Mouse (Mus musculus) urinary bladder, adult 18-20 months (tissue): Measurements from ENCODE around the gene Usp2.

Experiments used
- DNase-seq, 2 experiments: peaks; one replicate each; pipeline ENCODE4 v3.0.0; 2022; ENCODE audit warnings: low spot score in 2 of 2, mixed read lengths in 2 of 2

Gene Usp2

DNA sequence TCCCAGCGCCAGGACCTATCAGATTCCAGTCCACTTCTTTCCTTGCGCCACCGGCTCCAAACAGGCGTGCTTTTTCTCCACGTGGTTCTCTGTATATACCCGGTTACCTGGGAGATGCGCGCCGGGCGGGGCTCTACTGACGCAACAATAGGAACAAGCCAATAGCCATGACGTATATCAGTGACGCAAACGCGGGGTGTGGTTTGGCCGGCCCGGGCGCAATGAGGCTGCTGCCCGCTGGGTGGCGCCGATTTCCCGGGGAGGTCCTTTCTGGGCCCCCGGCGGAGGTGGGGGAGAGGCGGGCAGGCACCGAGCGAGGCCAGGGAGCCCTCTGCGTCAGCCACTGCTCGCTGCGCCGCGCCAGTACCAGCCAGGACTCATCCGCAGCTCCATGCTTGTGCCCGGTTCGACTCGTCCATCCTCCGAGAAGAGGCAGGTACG lies at the start of gene Usp2:
Usp2 (plus strand) TSS at position 237 of the 441 bp plus-strand sequence.
- DNase-seq, result peak; percentile 99

DNA sequence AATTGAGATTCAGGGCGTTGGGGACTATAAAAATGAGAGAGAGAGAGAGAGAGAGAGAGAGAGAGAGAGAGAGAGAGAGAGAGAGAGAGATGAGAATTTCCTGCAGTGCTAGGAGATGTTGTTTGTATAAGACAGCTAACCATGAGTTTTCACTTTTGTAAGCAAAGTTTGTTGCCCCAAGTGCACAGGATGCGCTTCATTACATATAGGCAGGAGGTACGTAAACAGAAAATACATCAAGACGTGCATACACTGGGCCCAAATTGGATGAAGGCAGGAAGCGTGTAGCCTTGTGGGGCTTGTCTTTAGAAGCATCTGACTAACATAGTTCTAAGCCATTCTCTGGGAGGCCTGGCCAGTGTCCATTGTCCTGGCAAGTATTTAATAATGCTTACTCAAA lies 49.0 kb upstream of the Usp2 start:
- DNase-seq, result no peak

DNA sequence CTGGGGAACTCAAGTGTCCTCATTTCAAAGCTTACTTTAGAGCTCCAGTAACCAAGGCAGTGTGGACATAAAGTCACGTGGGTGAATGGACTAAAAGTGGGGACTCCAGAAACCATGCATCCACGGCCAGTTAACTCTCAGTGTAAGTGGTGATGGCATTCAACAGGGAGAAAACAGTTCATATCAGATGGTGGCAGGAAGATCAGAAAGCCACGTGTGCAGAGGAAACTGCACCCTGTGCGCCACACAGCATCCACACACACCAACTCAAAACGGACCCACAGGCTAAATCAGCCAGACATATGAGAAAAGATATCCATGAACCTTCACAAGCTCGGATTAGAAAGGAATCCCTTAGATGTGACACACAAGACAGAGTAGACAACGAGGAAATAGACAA lies 46.8 kb upstream of the Usp2 start:
- DNase-seq, result no peak

DNA sequence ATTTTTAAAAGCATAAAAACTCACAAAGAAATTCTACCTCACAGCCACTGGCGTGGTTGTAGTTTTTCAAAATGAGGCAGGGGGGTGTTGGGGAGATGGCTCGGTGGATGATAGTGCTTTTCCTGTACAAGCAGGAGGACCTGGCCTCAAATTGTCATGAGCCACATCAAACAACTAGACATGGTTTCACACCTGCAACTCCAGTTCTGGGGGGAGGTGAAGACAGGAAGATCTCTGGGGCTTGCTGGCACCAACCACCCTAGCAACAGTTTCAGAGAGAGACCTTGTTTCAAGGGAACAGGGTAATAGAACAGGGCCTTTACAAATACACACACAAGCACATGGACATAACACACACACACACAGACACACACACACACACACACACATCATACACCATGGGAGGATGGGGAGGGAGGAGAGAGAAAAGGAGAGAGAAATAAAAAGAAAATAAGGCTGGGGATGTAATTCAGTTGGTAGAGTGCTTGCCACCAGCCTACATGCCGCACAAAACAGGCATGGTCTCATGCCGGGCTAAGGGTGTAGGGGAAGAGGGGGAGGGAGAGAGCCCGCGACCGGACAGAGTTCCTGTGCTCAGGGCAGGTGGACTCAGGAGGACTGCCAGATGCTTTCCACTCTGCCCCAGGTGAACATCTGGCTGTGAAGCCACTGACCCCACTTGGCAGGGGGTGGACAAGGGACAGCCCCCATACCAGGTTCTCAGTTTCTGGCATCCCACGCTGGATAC lies 44.5 kb upstream of the Usp2 start:
- no peak for DNase-seq

DNA sequence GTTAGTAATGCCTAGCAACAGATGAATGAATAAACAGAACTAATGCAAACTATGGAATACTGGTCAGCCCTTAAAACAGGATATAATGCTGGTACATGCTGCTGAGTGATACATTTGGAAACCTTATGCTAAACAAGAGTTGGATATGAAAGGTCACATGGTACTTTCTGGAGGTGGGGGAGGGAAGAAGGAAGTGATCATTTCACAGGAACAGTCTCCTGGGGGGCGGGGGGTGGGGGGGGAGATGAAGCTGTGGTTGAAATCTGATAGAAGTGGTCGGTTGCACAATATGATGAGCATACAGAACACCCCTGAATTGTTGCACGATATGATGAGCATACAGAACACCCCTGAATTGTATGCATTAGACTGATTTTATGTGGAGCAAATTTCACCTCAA lies 42.7 kb upstream of the Usp2 start:
- DNase-seq, result no peak

DNA sequence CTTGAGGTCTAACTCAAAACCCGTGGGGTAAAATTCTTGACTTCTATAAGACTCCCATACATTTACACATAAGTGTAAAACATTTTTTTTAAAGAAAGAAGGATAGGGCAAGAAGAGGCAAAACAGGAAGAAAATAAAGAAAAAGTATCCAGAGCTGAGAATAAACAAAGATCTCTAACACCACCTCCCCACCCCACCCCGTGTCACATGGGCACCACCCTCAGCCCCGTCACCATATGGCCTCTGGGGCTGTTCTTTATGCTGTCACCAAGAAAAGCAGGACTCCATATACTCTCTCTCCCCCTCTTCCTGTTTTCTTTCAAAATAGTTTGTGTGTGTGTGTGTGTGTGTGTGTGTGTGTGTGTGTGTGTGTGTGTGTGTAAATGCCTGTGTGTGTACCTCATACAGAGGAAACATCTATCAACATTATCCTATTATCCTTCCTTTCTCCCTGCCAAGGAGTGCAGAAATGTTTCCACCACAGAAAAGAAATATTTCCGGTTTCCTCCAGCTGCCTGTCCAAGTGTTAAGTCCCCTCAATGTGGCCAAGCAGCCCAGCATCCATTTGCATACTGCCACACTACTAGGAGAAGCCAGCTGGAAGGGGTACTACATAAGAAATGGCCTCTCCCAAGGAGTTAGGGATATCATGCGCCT lies 37.1 kb upstream of the Usp2 start:
- DNase-seq, result no peak

DNA sequence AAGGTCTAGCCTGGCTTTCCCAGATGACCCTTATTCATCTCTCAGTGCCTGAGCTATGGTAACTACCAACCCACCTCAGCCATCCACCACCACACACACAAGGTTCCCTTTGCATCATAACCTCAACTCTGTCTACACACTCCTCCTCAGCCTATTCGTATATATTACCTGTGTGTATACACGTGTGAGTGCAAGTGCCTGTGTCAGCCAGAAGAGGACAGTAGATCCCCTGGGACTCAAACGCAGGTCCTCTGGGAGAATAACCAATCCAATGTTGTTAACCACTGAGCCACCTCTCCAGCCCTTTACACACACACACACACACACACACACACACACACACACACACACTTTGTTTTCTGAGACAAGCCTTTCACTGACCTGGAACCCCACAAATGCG lies 36.2 kb upstream of the Usp2 start:
- DNase-seq, result no peak

DNA sequence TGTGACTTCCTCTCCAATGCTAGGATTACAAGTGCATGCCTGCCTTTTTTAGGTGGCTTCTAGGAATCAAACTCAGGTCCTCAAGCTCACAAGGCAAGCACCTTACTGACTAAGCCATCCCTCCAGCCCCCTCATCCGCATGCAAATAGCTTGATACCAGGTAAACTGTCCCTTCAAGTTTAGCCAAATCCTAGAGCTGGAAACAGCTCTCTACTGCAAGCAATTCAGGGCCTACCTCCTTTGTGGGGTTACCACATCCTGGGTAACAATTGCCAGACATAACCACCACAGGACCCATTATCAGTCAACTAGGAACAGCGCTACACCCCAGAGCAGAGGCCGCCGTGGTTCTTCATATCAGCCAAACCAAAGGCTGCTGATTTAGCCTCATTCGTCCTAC lies 35.7 kb upstream of the Usp2 start:
- DNase-seq, result no peak

DNA sequence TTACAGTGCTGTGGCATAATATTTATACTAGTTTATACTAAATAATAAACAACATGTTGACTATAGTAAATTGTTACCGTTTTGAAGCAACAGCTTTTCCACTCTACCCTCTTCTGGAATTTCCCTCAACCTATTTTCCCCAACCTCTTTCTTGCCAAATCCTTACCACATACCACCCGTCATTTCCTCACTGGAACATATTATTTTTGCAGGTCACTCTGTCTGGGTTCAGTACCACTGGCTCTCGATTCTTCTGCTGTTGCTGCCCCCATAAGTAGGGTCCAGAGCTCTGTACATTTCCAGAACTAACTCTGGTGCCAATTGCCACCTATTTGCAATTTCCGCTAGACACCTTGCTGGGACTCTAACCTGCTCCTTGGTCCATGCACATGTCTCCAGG lies 34.9 kb upstream of the Usp2 start:
- no peak for DNase-seq

DNA sequence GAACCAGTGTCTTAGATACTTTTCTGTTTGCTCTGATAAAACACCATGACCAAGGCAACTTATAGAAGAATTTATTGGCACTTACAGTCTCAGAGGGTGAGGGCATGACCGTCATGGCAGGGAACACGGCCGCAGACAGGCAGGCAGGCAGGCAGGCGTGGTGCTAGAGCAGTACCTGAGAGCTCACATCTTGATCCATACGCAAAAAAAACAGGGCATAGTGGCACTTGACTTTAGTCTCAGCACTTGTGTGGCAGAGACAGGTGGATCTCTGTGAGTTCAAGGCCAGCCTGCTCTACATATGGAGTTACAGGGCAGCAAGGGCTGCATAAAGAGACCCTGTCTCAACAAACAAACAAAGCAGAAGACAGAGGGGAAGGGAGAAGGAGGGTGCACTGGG lies 33.5 kb upstream of the Usp2 start:
- no peak for DNase-seq

DNA sequence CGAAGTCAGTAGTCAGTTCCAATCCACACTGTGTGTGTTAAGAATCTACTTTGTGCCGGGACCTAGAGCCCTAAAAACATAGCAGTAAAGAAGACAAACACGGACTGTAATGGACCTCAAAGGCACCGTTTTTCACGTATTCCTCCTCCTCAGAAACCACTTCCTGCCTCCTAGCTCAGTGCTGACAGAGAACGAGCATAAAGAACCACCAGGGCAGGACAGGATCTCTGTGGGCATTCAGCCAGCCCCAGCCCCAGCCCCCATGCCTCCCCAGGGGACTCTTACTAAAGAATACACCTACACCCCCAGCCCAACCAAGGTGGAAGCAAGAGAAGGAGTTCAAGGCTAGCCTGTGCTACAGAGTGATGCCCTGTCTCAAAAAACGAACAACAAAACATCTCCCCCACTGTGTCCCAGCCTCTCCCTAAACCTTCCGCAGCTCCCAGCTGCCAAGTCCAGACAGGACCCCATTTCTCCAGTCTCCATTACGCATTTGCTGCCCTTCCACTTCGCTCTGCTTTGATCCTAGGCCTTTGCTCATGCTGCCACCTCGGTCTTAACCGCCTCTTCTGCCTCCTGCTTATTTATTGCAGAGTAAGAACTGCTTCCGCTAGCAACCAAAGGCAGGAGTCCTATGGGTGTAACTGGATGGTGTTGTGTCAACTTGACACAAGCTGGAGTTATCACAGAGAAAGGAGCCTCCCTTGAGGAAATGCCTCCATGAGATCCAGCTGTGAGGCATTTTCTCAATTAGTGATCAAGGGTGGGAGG lies 32.7 kb upstream of the Usp2 start:
- DNase-seq, result no peak

DNA sequence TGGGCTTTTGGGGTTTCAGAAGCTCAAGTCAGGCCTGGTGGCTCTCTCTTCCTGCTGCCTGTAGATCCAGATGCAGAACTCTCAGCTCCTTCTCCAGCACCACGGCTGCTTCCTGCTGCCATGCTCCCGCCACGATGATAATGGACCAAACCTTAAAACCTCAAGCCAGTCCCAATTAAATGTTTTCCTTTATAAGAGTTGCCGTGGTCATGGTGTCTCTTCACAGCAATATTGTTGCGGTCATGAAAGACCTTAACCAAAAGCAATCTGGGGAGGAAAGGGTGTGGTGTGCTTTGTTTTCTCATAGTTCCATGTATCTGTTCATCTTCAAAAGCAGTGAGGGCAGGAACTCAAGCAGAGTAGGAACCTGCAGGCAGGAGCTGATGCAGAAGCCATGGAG lies 29.7 kb upstream of the Usp2 start:
- no peak for DNase-seq

DNA sequence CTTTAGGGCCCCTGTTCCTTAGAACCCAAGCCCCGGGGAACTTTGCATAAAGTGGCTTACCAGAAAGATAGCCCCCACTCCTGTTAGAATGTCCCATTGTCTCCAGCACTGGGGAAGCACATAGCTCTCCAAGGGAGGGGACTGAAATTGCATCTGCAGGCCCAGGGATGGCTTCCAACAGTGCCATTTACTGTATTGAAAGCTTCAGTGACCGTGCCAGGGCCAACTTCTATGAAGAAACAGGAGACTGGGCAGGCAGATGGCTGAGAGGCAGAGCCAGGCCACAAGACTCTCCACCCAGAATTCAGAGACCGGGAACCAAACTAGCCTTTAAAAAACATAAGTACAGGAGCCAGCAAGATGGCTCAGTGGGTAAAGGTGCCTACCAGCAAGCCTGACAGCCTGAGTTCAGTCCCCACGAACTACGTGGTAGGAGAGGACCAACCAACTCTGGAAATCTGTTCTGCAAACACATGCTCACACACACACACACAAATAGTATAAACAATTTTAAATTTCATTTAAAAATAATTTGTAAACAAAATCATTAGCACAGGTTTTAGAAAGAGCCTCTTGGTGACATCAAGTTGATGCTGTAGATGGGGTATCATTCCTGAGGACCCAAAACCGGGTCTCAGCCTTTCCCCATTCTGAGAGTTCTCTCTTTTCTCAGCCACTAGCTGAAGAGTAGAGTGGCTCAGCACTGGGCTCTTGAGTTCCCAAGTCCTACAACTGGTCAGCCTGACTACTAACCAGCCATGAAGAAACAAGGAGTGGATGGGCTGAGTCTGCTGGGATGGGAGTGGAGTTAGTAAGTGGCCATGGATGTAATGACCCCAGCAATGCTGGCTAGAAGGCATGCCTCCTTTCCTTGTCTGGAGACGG lies 25.1 kb upstream of the Usp2 start:
- DNase-seq, result no peak

DNA sequence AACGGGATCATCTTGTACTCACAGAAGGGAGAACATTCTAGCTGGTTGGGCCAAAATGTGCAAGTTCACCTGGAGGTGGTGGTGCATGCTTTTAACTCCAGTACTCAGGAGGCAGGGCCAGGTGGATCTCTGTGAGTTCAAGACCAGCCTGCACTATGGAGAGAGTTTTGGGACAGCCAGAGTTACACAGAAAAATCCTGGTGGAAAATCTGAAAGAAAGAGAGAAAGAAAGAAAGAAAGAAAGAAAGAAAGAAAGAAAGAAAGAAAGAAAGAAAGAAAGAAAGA lies 24.5 kb upstream of the Usp2 start:
- DNase-seq, result no peak

DNA sequence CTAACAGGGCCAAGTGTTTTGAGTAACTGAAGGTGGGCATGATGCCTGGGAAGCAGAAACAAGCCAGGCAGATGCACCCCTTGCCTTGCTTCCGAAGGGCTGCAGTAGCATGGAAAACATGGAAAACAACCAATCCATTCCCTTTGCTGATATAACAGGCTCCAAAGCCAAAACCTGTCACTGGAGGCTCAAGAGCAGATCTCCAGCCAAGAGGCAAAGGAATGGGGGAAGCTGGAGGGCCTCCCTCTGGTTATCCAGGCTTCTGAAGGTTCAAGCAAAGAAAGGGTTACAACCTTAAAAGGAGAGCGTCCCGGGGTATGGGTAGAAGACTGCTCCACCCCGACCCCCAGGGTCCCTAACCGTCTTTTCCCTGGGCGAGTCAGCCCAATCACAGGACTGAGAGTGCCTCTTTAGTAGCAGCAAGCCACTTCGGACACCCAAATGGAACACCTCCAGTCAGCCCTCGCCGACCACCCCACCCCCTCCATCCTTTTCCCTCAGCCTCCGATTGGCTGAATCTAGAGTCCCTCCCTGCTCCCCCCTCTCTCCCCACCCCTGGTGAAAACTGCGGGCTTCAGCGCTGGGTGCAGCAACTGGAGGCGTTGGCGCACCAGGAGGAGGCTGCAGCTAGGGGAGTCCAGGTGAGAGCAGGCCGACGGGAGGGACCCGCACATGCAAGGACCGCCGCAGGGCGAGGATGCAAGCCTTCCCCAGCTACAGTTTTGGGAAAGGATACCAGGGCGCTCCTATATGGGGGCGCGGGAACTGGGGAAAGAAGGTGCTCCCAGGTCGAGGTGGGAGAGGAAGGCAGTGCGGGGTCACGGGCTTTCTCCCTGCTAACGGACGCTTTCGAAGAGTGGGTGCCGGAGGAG lies 23.7 kb upstream of the Usp2 start, which contains the start of gene Thy1:
Thy1 (plus strand) TSS at position 549 of the 872 bp plus-strand sequence.
- peak in 1 of 2 experiments; percentile 15 for DNase-seq

DNA sequence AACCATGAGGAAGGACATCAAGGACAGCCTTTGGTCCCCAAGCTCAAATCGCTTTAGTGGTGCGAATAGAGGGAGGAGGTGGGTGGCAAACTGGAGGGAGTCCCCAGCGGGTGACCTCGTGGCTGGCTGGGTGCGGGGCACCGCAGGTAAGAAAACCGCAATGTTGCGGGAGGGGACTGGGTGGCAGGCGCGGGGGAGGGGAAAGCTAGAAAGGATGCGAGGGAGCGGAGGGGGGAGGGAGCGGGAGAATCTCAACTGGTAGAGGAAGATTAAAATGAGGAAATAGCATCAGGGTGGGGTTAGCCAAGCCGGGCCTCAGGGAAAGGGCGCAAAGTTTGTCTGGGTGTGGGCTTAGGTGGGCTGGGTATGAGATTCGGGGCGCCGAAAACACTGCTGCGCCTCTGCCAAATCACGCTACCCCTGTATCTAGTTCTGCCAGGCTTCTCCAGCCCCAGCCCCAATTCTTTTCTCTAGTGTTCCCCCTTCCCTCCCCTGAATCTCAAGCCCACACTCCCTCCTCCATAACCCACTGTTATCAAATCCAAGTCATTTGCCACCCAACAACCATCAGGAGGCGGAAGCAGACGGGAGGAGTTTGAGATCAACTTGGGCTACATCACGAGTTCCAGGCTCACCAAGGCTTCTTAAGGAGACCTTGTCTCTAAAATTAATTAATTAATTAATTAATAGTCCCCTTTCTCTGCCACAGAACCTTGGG lies 23.0 kb upstream of the Usp2 start:
- DNase-seq, result no peak

DNA sequence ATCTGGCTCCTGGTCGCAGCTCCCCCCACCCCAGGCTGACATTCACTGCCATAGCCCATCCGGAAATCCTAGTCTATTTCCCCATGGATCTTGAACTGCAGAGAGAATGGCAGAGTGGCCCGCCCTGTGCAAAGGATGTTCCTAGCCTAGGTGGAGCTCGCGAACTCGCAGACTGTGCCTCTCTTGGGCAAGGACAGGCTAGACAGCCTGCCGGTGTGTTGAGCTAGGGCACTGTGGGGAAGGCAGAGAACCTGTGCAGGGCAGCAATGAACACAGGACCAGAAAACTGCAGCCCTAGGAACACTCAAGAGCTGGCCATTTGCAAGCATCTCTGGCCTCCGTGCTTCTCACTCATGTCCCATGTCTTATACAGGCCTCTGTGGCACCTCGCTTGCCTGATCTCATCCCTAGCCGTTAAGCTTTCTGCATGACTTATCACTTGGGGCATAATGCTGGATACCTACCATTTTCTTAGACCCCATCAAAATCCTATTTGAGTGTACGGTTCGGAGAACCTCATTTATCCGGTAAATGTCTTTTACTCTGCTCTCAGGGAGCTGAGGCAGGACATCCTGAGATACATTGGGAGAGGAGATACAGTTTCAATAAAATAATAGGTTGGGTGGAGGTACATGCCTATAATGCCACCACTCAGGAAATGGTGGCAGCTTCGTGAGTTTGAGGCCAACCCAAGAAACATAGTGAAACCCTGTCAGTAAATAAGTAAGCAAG lies 22.2 kb upstream of the Usp2 start:
- no peak for DNase-seq

DNA sequence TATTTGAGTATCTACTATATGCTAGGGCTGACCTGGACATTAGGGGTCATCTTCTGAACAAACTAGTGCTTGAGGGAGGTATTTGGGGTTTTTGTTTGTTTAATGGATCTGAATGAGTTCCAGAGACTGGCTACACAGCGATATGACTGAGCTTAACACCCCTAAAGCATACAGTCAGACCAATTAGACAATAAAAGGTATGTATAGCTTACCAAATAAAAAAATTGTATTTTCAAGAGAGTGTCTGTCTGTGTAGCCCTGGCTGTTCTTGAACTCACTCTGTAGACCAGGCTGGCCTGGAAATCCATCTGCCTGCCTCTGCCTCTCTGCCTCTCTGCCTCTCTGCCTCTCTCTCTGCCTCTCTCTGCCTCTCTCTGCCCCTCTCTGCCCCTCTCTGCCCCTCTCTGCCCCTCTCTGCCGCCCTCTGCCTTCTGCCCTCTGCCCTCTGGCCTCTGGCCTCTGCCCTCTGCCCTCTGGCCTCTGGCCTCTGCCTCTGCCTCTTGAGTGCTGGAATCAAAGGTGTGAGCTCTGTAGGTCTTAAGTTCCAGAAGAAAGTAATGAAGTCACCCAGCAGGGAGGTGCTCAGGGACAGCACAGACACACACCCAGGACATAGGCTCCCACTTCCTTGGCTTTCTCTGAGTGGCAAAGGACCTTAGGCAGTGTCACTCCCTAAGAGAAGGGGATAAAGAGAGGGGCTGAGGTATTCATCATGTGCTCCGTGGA lies 21.5 kb upstream of the Usp2 start:
- DNase-seq, result no peak

DNA sequence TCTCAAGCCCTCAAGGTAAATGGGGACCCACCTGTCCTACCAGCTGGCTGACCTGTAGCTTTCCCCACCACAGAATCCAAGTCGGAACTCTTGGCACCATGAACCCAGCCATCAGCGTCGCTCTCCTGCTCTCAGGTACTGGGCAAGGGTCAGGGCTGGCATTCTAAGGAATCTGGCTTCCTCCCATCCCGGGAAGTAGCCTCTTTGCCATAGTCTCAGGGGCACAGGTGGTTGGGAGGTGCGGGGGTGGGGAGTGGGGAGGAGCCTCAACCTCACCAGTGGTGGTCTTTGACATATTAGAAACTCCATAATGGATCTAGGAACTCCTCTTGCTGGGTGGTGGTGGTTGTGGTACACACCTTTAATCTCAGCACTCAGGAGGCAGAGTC lies 20.9 kb upstream of the Usp2 start:
- no peak for DNase-seq
